Mouse (Mus musculus) T-helper 1 cell (primary cell): ENCODE measurements at regions not wholly inside any gene's neighbourhood (a gene's known extent, or its start where the extent isn't known, plus 50 kb on each side); places are given as distances from the start of the nearest gene placed in this dataset.

Experiments used
- in situ Hi-C: fragments of 300-600 bp; cut with MboI, MseI; formaldehyde crosslinking; loops from one replicate; pipeline ENCODE4 v1.15.1; 2025; ENCODE audit warnings: high pct_unique_total_duplicates

GRCm38 (mm10) chrX:21293666-21294065 is 118.2 kb upstream of the Gm21876 start:
- in situ Hi-C loops = no loop called here

DNA sequence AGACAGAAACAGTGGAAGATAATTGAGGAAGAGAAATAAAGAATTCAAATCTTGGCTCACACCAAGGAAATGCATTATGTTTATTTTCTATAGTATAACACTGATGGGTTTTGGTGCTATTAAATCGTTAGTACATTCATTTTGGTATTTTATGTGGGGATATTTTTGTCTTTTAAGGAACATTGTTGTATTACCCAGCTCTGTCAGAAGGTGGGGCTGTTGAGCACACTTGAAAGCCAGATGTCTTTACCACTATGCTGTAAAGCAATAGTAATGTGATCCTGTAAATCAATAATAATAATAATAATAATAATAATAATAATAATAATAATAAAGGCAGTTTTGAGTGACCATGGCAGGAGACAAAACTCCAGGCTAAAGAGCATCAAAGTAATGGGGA is 120.0 kb upstream of the Gm21876 start:
- in situ Hi-C loops = no loop called here

DNA sequence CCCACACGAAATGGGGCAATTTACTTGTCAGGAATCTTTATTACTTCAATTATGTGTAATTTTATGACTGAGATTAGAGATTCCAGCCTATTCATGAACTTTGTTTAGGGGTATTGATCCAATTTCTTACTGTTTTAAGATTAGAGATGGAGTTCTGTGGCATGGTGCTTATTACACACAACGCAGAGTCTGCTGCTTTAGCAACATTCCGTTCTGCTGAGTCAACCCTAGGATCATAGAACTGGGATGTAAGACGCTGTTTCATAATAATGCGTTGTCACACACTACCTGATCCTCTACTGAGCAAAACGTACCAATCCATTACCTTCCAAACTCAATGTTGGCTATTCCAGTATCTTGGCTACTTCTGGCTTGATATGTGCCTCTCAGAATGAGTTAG is 121.9 kb upstream of the Gm21876 start:
- in situ Hi-C loops = no loop called here

DNA sequence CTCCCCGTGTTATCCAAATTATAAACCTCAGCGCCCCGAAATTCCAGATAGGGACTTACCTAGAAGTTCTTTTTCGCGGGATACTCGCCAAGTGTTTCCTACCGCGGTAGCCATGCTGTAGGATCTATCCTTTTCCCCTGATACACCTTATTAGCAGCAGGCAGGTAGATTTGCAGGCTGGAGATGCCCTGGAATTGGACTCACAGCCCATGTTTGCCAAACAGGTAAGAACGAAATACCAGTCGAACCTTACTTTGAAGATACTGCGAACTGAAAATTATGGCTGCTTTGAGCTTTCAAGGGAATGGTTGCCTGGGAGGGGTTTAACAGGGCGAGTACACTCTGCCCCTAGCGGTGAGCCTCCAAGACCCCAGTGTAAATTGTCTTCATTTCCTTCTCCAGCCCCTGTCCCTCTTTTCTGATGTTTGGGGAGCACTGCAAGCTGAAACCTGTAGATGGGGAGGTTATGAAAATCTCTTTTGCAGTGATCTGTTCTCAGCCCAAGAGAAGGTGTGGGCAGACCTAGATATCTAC is 149.8 kb upstream of the Agtr2 start:
- in situ Hi-C loops = loop anchor here (25.0 kb wide), 1 partner anchor 522 kb away; no protein-coding TSS in a partner anchor

GRCm38 (mm10) chrX:21344397-21344796 is 139.9 kb upstream of the Agtr2 start:
- in situ Hi-C loops = loop anchor here (25.0 kb wide), 1 partner anchor 532 kb away; no protein-coding TSS in a partner anchor

DNA sequence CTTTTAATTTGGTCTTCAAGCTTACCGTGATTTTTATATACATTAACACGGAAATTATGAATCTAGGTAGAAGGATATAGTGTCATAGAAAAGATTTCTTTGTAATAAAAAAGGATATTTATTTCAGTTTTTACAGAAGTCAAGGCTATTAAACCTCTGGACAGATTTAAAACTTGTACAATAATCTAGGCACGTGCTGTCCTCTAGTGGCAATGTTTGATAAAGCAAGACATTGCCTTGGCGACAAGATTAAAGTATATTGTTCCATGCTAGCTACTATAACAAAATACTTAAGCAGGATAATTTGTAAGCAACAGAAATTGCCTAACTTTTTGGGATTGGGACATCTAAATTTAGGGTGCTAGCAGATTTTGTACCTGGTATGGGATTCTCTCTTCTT is 133.8 kb upstream of the Agtr2 start:
- in situ Hi-C loops = loop anchor here (25.0 kb wide), 1 partner anchor 1588 kb away; no protein-coding TSS in a partner anchor

- in situ Hi-C loops = loop anchor here (25.0 kb wide), 1 partner anchor 1590 kb away; no protein-coding TSS in a partner anchor
Measured at GRCm38 (mm10) chrX:21352350-21352749, 132.0 kb upstream of the Agtr2 start.

GRCm38 (mm10) chrX:21360771-21361667 is 123.3 kb upstream of the Agtr2 start:
- in situ Hi-C loops = loop anchor here (25.0 kb wide), 1 partner anchor 1599 kb away; no protein-coding TSS in a partner anchor

GRCm38 (mm10) chrX:21385221-21385620 is 99.1 kb upstream of the Agtr2 start:
- in situ Hi-C loops = no loop called here

- in situ Hi-C loops = no loop called here
Measured at GRCm38 (mm10) chrX:21389992-21390391, 94.4 kb upstream of the Agtr2 start.

DNA sequence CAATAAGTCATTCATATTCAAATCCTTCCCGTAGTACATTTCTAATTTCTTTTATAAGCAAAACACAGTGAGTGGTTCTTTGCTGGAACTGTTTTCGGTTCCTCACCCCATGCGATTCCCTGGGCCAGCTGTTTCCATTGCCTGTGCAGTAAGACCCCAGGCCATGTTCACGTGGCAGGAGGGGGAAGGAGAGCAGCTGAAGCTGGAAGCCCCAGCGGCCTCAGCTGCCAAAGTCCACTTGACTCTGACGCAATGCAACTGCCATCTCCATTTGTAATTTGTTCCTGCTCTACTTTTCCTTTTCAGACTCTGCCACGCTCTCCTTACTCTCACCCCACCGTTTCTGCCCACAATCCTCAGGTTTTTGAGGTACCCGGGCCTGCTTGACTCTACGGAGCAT is 91.1 kb upstream of the Agtr2 start:
- in situ Hi-C loops = no loop called here

DNA sequence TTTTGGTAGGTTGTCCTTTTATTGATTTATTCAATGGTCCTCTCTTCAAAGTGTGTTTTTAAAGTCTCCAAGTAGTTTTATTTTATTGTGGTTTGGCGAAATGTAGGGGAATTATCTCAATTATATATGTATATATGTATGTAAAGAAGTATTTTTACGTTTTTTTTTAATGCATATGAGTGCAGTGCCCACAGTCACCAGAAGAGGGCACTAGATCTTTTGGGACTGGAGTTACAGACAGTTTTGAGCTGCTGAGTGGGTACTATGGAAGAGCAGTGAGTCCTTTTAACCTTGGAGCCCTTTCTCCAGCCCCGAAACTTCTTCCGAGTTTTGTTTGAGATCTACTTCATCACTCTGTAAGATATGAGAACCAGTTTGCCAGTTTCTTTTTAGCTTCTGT is 59.5 kb upstream of the Agtr2 start:
- in situ Hi-C loops = no loop called here

GRCm38 (mm10) chrX:21428081-21428480 is 56.3 kb upstream of the Agtr2 start:
- in situ Hi-C loops = no loop called here

DNA sequence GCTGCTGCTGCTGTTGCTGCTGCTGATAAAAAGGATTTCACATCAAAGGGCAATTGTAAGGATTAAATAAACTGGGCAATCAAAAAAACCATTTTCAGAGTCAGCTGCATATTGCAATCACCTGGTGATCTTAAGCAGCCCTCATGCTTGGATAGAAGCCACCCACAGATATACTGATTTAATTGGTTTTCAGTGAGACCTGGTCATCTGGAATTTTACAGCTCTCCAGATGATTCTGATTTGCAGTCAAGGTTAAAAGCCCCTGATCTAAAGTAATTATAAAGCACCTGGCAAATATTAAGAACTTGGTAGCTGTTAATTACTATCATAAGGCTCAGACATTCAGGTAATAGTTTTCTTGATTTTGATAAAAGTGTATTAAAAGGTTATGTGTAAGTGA is 50.8 kb upstream of the Agtr2 start:
- in situ Hi-C loops = no loop called here
